Mouse (Mus musculus) midbrain, embryonic 14.5 days (tissue): ENCODE data around the gene Usp2. TPM values are rescaled to one million over a fixed set of nuclear protein-coding genes. Genes with fewer than 3 reads are reported as not detected.

ENCODE experiments used
- ATAC-seq: fragments of 200-750 bp; cut with Nextera tagmentation; 2 replicates; pipeline ENCODE4 v1.8.0; 2017; ENCODE audit warnings: moderate number of reproducible peaks, moderate library complexity; ENCODE audit not compliant: low FRiP score, low TSS enrichment
- DNase-seq: peaks from one replicate; pipeline ENCODE4 v3.0.0-alpha.2; 2015
- H3K27ac ChIP-seq: fragments of 300-500 bp; sonication (generic); replicated peaks from 2 replicates; pipeline ENCODE4 v1.5.1; 2014; ENCODE audit warnings: mild to moderate bottlenecking, low read depth, low read length, moderate library complexity
- H3K27me3 ChIP-seq: fragments of 300-500 bp; sonication (generic); 2 replicates; pipeline ENCODE4 v1.6.1; 2014; ENCODE audit warnings: low read length, control low read depth, mixed read lengths; ENCODE audit not compliant: control insufficient read depth, insufficient read depth
- H3K36me3 ChIP-seq: fragments of 300-500 bp; sonication (generic); 2 replicates; pipeline ENCODE4 v1.6.1; 2014; ENCODE audit warnings: low read length, control low read depth; ENCODE audit not compliant: control insufficient read depth, insufficient read depth
- H3K4me1 ChIP-seq: fragments of 300-500 bp; sonication (generic); 2 replicates; pipeline ENCODE4 v1.6.1; 2014; ENCODE audit warnings: mild to moderate bottlenecking, antibody characterized with exemption, low read length, control low read depth; ENCODE audit not compliant: control insufficient read depth, insufficient read depth
- H3K4me2 ChIP-seq: fragments of 300-500 bp; sonication (generic); 2 replicates; pipeline ENCODE4 v1.6.1; 2014; ENCODE audit warnings: mild to moderate bottlenecking, low read length, moderate library complexity
- H3K4me3 ChIP-seq: fragments of 300-500 bp; sonication (generic); replicated peaks from 2 replicates; pipeline ENCODE4 v1.5.1; 2014; ENCODE audit warnings: low read depth, low read length
- H3K9ac ChIP-seq: fragments of 300-500 bp; sonication (generic); replicated peaks from 2 replicates; pipeline ENCODE4 v1.6.1; 2014; ENCODE audit warnings: mild to moderate bottlenecking, low read length, moderate library complexity
- H3K9me3 ChIP-seq: fragments of 300-500 bp; sonication (generic); 2 replicates; pipeline ENCODE4 v1.6.1; 2016; ENCODE audit warnings: low read length, control low read depth, mixed read lengths; ENCODE audit not compliant: control insufficient read depth
- WGBS: fragments of 180-500 bp; shearing (Covaris S2); extraction: QIAGEN DNeasy Blood & Tissue Kit; methylation state at CpG from one replicate; pipeline ENCODE4 v1.1.7; 2014; 5-methylcytosine and 5-hydroxymethylcytosine counted together
- polyA plus RNA-seq: library from polyadenylated mRNA; unstranded; fragments of >200 nt; fragmentation: Nextera tagmentation; extraction: Ambion mirVana; gene quantifications from 2 replicates; pipeline ENCODE4 v1.2.1, GENCODE M21; 2014

Gene Usp2
- polyA plus RNA-seq, 1 experiment from 2014 or later = 6.6 TPM

DNA sequence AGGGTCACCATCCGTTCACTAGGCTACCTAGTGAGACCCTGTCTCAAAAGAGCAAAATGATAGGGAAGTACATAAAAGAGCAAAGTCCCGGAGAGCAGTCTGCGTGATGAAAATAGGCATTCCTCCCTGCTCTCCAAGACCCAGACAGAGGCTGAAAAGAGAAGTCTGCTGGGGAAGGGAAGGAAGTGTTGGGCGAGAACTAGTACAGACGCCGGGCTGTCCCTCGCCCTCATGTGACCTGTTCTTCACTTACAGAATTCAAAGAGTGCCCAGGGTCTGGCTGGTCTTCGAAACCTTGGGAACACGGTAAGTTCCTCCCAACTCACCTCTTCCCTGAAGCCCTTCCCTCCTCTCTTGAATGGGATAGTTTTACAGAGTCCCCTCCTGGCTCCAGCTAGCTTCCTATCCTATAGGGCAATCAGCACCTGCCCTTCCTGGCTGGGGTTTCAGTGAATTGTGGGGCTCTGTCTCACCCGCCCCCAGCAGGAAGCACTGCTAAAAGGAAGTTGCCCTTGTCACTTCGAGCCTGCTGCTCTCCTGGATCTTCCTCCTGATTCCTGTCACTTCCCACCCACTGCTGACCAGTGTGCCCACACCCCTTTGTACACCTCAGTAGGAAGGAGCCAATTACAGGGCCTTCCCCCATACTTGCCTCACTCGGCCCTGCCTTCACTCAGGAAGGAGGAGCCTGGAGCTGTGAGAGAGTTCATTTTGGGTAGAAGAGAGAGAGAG is 22.2 kb downstream of the Usp2 start:
- H3K36me3 ChIP-seq = no peaks in the 10 kb centered on the region
- no peak overlapping the region for H3K4me2 ChIP-seq
- no peak overlapping the region for H3K27ac ChIP-seq
- H3K9me3 ChIP-seq = no peaks in the 10 kb centered on the region
- H3K4me1 ChIP-seq = peaks cover 7% of the 10 kb centered on the region
- 75% methylated on average over 12 of the region's 12 CpGs for WGBS
- H3K4me3 ChIP-seq = no peak overlapping the region
- no peak overlapping the region for H3K9ac ChIP-seq
- DNase-seq (no peak), ATAC-seq (no peak)
- H3K27me3 ChIP-seq = peaks cover 14% of the 10 kb centered on the region

DNA sequence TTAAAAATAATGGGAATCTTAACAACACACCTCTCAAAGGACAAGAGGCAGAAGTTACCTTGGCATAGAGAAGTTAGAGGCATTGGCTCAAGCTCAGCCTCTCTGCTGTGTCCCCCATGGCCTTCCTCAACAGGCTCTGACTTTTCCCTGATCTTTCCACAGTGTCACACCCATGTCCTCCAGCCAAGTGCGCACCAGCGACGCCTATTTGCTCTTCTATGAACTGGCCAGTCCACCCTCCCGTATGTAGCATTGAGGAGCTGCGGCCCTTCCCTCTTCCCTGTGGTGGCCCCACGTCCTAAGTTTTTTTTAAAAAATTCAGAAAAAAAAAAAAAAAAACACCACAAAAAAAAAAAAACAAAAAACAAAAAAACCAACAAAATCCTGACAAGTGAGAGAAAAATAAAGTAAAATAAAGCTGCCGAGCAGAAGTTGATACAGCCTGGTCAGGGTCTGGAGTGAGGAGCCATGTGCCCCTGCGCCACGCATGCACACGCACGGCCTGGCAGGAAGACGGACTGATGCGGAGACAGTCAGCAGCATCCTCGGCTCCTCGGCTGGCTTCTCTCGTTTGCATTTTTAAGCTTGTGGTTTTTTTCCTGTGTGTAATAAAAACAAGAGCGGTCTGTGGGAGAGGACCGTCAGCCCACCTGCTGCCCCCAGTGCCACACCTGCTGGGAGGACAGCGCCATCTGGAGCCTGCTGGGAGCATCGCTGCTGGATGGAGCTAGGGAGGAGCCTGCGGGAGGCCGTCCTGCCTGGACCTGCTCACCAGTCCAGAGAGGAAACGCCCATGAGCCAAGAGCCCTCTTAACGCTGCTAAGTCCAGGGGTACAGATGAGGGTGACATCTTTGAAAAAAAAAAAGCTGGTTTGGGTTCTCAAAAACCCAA is 27.0 kb downstream of the Usp2 start:
- Histone ChIP-seq H3K4me1 (0 out of 2 replicates have a peak, but pooled peaks cover 7% of the 10 kb centered on the region), H3K36me3 (no peaks in the 10 kb centered on the region), H3K4me2 (peak overlapping the region; percentile 45), H3K4me3 (no peak overlapping the region), H3K9me3 (no peaks in the 10 kb centered on the region), H3K9ac (no peak overlapping the region), H3K27ac (no peak overlapping the region), H3K27me3 (no peaks in the 10 kb centered on the region)
- peak; percentile 87 for DNase-seq
- 30% methylated on average over 24 of the region's 24 CpGs for WGBS
- no peak; the same call in 1 of the 2 replicates for ATAC-seq

DNA sequence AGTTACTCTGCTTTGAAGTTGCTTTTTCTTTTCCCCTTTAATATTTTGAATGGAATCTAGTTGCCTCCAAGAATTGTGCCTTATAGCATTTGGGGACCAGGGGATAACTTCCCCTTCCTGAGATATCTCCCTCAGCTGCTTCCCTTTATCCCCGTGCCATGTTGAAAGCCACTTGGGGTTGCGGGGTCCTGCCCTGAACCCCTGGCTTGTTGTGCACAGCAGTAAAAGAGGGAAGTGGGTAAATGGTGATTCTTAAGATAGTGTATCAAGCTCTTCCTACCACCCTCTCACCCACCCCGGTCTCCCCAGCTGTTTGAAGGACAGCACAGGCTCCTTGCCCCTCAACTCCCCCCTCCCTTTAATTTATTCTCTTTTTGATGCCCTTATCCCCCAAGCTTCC is 27.9 kb downstream of the Usp2 start:
- H3K27me3 ChIP-seq = no peaks in the 10 kb centered on the region
- H3K4me1 ChIP-seq = 0 out of 2 replicates have a peak, but pooled peaks cover 7% of the 10 kb centered on the region
- no peak overlapping the region for H3K4me2 ChIP-seq
- no peak overlapping the region for H3K9ac ChIP-seq
- DNase-seq (no peak), ATAC-seq (no peak)
- no peaks in the 10 kb centered on the region for H3K36me3 ChIP-seq
- H3K27ac ChIP-seq = no peak overlapping the region
- H3K4me3 ChIP-seq = no peak overlapping the region
- no peaks in the 10 kb centered on the region for H3K9me3 ChIP-seq
- WGBS = 81% methylated on average over 3 of the region's 3 CpGs

DNA sequence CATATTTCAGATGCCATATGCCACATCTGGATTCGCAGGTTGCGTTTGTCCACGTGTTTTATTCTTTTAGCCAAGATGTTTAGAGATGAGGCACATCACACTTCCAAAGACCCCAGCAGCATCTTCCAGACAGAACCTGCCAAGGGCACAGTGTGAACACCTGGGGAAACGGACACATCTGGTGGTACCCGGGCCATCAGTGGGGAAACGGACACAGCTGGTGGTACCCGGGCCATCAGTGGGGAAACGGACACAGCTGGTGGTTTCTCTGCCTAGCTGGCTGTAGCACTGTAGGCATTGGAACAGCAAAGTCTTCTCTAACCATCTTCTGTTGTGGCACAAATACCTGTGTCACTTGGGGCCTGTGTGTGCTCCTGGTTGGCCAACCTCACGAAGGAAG is 29.0 kb downstream of the Usp2 start:
- H3K27ac ChIP-seq = no peak overlapping the region
- H3K4me3 ChIP-seq = no peak overlapping the region
- no peaks in the 10 kb centered on the region for H3K27me3 ChIP-seq
- H3K36me3 ChIP-seq = no peaks in the 10 kb centered on the region
- H3K9me3 ChIP-seq = no peaks in the 10 kb centered on the region
- H3K4me1 ChIP-seq = 0 out of 2 replicates have a peak, but pooled peaks cover 7% of the 10 kb centered on the region
- ATAC-seq (no peak), DNase-seq (no peak)
- H3K4me2 ChIP-seq = no peak overlapping the region
- WGBS = 88% methylated on average over 9 of the region's 9 CpGs
- H3K9ac ChIP-seq = no peak overlapping the region

DNA sequence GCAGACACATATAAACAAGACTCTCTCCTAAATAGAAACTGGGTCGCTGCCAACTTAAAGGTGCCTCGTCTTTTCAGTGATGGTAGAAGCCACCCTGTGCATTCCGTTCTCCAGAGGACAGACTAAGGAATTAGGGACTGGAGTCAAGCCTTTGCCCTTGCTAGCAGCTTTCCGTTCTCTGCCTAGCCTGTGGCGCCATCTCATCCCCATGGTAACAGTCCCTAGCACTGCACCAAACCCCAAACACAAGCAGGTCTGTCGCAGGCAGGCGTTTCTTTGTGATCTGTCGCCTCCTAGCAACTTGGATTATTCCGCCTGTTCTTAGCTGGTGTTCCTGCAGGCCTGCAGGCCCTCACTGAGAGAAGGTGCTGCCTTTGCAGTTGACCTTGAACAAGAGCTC is 29.7 kb downstream of the Usp2 start:
- 11% methylated on average over 9 of the region's 9 CpGs for WGBS
- H3K4me2 ChIP-seq = no peak overlapping the region
- peak overlapping the region; percentile 57; the same call in 1 of the 2 replicates for H3K27ac ChIP-seq
- H3K9me3 ChIP-seq = no peaks in the 10 kb centered on the region
- H3K27me3 ChIP-seq = no peaks in the 10 kb centered on the region
- 0 out of 2 replicates have a peak, but pooled peaks cover 7% of the 10 kb centered on the region for H3K4me1 ChIP-seq
- ATAC-seq (no peak; the same call in 1 of the 2 replicates), DNase-seq (peak; percentile 74)
- no peaks in the 10 kb centered on the region for H3K36me3 ChIP-seq
- no peak overlapping the region for H3K9ac ChIP-seq
- no peak overlapping the region for H3K4me3 ChIP-seq

DNA sequence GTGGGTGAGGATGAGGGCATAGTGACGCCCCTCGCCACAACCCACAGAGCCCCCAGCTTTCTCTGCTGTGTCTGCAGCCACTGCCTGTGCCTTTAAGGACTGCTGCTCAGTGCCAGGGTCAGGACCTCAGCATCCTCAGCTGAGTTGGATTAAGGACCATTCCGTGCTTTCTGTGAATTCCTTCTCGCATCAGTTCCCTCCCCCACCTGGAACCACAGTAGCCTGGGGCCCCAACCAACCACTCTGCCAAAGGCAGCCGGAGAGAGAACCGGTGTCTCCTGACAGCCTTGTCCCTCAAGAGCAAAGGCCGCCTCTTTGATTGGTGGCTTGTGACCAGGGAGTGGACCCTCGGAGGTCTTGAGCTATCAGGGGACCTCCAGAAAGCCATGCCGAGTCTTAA is 34.7 kb downstream of the Usp2 start, which contains the start of gene Mfrp:
Gene Mfrp, plus strand, starts transcription at position 240 of the 400 bp plus-strand sequence.
- DNase-seq (no peak), ATAC-seq (no peak)
- 0 out of 2 replicates have a peak, but pooled peaks cover 4% of the 10 kb centered on the region for H3K4me1 ChIP-seq
- no peaks in the 10 kb centered on the region; the same call in 1 of the 2 replicates for H3K36me3 ChIP-seq
- H3K4me2 ChIP-seq = no peak within 1 kb of the TSS
- H3K4me3 ChIP-seq = no peak within 1 kb of the TSS
- no peaks in the 10 kb centered on the region for H3K27me3 ChIP-seq
- WGBS = 28% methylated on average over 9 of the region's 9 CpGs
- H3K9me3 ChIP-seq = no peaks in the 10 kb centered on the region
- 0 out of 2 replicates have a peak within 1 kb of the TSS, but pooled peaks have one; percentile 12 for H3K9ac ChIP-seq
- H3K27ac ChIP-seq = no peak within 1 kb of the TSS

DNA sequence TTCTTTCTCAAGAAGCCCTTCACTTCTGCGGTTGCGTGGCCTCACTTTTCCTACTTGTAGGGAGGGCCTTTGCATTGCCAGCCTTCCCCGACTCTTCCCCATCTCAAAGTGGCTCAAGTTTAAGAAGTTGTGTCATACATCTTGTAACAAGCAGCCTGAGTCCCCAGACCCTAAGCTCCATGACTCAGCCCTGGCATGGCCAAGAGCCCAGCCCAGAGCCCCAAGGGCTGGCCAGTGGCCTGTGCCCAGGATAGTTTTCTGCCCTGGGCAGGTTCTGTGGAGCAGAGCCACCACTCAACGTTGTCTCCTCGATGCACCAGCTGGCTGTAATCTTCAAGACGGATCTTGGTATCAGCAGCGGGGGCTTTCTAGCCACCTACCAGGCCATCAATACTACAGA is 38.1 kb downstream of the Usp2 start:
- H3K4me1 ChIP-seq = peaks cover 26% of the 10 kb centered on the region
- peaks cover 5% of the 10 kb centered on the region for H3K36me3 ChIP-seq
- WGBS = 94% methylated on average over 7 of the region's 7 CpGs

DNA sequence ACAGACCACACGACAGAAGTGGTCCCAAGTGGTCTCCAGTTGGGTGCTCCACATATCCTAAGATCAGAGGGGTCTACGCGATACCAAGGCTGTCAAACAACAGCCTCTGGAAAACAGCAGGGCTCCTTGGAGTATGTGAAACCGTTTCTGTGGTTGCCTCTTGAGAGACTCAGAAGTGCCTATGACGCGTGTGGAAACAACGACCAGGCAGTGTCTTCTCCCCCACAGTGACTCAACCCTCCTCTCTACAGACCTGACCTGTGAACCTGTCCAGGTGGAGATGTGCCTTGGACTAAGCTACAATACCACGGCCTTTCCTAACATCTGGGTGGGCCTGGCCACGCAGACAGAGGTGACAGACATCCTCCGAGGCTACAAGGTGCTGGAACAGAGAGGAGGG is 39.0 kb downstream of the Usp2 start:
- no peak overlapping the region for H3K4me2 ChIP-seq
- DNase-seq = no peak
- WGBS = 89% methylated on average over 10 of the region's 10 CpGs
- no peaks in the 10 kb centered on the region for H3K9me3 ChIP-seq
- ATAC-seq = no peak
- peaks cover 5% of the 10 kb centered on the region for H3K36me3 ChIP-seq
- H3K4me1 ChIP-seq = peaks cover 26% of the 10 kb centered on the region
- H3K27ac ChIP-seq = no peak overlapping the region
- no peak overlapping the region for H3K4me3 ChIP-seq
- no peak overlapping the region for H3K9ac ChIP-seq
- no peaks in the 10 kb centered on the region for H3K27me3 ChIP-seq

More for the DNA sequence above, 38.1 kb downstream of the Usp2 start:
- H3K4me2 ChIP-seq = no peak overlapping the region
- H3K9ac ChIP-seq = no peak overlapping the region
- H3K27me3 ChIP-seq = no peaks in the 10 kb centered on the region
- no peak overlapping the region for H3K4me3 ChIP-seq
- no peaks in the 10 kb centered on the region for H3K9me3 ChIP-seq
- H3K27ac ChIP-seq = no peak overlapping the region
- ATAC-seq (no peak), DNase-seq (no peak)
